Mouse (Mus musculus): ENCODE measurements around the gene Gm38392. TPM values are rescaled to one million over a fixed set of nuclear protein-coding genes. Genes with fewer than 3 reads are reported as not detected.

Gene Gm38392
- polyA plus RNA-seq, 1 experiment from 2014 or later: not detected

GRCm38 (mm10) chr3:88234041-88234440 is 53.0 kb downstream of the Gm38392 start:
- H3K36me3 ChIP-seq (ENCODE audit: inconsistent target): no peaks in the 10 kb centered on the region
- H3K79me2 ChIP-seq (ENCODE audit: inconsistent target): no peaks in the 10 kb centered on the region
- no peak overlapping the region for H3K4me3 ChIP-seq (ENCODE audit: inconsistent target)
- WGBS (ENCODE audit: missing documents): 78% methylated on average over 8 of the region's 8 CpGs
- no peak overlapping the region for H3K27ac ChIP-seq

- no peaks in the 10 kb centered on the region for H3K36me3 ChIP-seq (ENCODE audit: inconsistent target)
- WGBS (ENCODE audit: missing documents): 61% methylated on average over 7 of the region's 7 CpGs
These were observed 54.0 kb downstream of the Gm38392 start for GRCm38 (mm10) chr3:88232851-88233649.

DNA sequence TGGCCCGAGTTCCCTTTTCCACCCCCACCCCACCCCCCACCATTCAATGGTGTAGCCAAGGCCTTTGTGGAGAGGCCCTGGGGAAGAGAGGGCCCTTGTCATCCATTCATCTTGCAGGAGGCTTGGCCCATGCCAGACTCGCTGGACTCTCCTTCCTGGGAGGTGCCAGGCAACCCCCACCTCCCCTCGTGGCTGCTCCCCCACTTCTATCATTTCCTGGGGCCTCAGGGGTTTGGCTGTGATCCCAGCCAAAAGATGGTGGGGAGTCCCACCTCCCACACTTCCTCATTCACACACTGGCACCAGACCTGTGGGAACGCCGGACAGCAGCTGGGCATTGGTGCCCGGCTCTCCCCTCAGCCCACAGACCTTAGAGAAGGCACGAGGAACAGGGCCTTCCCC is 54.7 kb downstream of the Gm38392 start:
- Histone ChIP-seq H3K4me3 (ENCODE audit: inconsistent target) (no peak overlapping the region), H3K27ac (no peak overlapping the region), H3K36me3 (ENCODE audit: inconsistent target) (no peaks in the 10 kb centered on the region), H3K79me2 (ENCODE audit: inconsistent target) (no peaks in the 10 kb centered on the region)
- 7% methylated on average over 7 of the region's 7 CpGs for WGBS (ENCODE audit: missing documents)

More at GRCm38 (mm10) chr3:88232851-88233649, 54.0 kb downstream of the Gm38392 start:
- Histone ChIP-seq H3K79me2 (ENCODE audit: inconsistent target) (no peaks in the 10 kb centered on the region), H3K4me3 (ENCODE audit: inconsistent target) (no peak overlapping the region), H3K27ac (no peak overlapping the region)

DNA sequence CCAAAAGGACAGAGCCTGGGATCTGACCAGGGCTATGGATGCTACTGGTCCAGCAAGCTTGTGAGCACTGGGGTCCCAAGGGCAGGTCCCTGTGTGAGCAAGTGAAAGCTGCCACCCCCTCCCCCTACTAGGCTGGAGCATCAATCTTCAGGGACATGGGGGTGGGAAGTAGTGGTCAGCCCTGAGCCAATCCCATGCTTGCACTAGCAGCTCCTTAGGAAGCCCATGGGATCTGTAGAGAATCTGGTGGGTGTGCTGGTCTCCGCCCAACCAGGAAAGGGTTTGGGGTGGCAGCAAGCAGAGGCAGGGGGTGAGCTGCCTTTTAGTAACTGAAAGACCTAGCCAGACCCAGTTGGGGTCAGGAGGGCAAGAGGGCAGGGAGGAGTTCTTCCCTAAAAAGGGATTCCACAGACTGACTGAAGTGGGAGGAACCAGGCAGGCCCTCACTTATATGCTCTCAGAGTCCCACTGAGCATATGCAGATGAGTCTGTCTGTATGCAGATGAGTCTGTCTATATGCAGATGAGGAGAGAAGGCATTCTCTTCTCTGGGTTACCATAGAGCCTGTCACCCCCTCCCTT is 55.9 kb downstream of the Gm38392 start:
- 85% methylated on average over 1 of the region's 1 CpGs for WGBS (ENCODE audit: missing documents)
- H3K27ac ChIP-seq: no peak overlapping the region
- H3K79me2 ChIP-seq (ENCODE audit: inconsistent target): no peaks in the 10 kb centered on the region
- H3K4me3 ChIP-seq (ENCODE audit: inconsistent target): no peak overlapping the region
- H3K36me3 ChIP-seq (ENCODE audit: inconsistent target): no peaks in the 10 kb centered on the region

DNA sequence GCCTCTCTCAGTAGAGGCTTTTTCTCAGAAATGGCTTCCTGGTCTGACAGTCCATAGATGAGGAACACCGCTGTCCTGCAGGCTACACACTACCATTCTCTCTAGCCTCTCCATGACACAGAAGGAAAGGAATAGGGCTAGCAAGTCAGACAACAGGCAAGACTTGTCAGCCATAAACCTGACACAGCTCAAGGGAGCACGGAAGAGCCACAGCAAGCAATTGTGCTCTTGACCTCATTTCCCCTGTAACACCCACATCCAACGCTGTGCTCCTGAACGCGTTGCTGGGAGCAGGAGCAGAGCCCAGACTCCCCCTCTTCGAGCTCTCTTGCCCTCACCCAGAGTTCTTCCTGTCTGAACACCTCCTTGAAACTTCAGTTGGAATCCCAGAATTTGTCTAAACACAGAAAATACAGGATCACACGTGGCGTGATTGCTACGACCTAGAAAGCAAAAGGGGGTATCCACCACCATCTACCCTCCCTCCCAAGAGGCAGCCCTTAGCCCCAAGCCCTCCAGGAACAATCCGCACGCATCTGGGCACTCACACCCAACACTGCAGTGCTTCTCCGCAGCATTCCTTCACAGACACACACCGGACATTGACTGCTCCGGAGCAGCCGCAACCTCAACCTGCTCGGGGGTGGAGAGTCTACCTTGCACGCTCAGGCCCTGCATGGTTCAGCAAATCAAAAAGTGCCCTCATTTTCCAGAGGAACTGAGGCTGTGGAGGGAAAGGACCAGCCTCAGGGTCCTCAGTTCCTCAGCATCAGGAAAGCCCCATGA is 56.6 kb downstream of the Gm38392 start:
- 40% methylated on average over 17 of the region's 17 CpGs for WGBS (ENCODE audit: missing documents)
- Histone ChIP-seq H3K4me3 (ENCODE audit: inconsistent target) (no peak overlapping the region), H3K79me2 (ENCODE audit: inconsistent target) (no peaks in the 10 kb centered on the region), H3K36me3 (ENCODE audit: inconsistent target) (no peaks in the 10 kb centered on the region), H3K27ac (no peak overlapping the region)

GRCm38 (mm10) chr3:88229526-88229925 is 57.5 kb downstream of the Gm38392 start:
- no peaks in the 10 kb centered on the region for H3K36me3 ChIP-seq (ENCODE audit: inconsistent target)
- no peaks in the 10 kb centered on the region for H3K79me2 ChIP-seq (ENCODE audit: inconsistent target)
- no peak overlapping the region for H3K4me3 ChIP-seq (ENCODE audit: inconsistent target)
- no peak overlapping the region for H3K27ac ChIP-seq
- WGBS (ENCODE audit: missing documents): 82% methylated on average over 6 of the region's 6 CpGs

DNA sequence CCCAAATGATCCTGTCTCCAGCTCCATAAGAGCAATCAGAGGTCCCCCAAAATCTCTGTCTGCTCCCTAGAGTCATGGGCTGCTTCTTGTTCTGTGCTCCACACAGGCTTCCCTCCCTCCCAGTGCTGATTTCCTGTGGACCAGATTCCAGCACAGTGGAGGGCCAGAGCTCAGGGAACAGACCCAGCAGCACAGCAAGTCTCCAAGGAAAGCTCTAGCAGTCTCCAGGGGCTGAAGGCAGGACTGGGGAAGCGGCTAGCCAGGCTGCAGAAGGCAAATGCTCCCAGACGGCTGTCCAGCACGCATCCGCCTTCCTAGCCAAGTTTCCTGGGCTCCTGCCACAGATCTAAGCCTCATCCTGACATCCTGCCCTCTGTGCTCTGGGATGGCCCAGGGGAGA is 58.1 kb downstream of the Gm38392 start:
- Histone ChIP-seq H3K27ac (no peak overlapping the region), H3K79me2 (ENCODE audit: inconsistent target) (no peaks in the 10 kb centered on the region), H3K36me3 (ENCODE audit: inconsistent target) (no peaks in the 10 kb centered on the region), H3K4me3 (ENCODE audit: inconsistent target) (no peak overlapping the region)
- WGBS (ENCODE audit: missing documents): 77% methylated on average over 4 of the region's 4 CpGs

DNA sequence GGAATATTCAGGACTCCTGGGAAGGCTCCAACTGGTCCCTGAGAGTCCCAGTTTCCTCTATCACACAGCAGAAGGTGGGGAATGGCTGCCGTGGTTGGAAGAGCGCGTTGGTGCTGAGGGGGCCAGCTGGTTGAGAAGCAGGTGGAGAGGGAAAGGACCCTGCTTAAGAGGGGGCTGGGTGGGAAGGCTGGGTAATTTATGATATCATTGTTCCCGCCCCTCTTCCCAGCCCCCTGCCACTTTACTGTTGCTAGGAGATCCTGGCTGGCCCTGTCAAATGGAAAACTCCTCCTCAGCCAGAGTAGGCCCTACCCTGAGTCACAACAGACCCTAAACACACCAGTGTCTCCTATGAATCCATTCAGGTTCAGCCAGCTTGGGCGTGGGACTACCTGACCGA is 59.0 kb downstream of the Gm38392 start:
- H3K27ac ChIP-seq: no peak overlapping the region
- no peaks in the 10 kb centered on the region for H3K79me2 ChIP-seq (ENCODE audit: inconsistent target)
- no peaks in the 10 kb centered on the region for H3K36me3 ChIP-seq (ENCODE audit: inconsistent target)
- H3K4me3 ChIP-seq (ENCODE audit: inconsistent target): no peak overlapping the region
- WGBS (ENCODE audit: missing documents): 71% methylated on average over 6 of the region's 6 CpGs

DNA sequence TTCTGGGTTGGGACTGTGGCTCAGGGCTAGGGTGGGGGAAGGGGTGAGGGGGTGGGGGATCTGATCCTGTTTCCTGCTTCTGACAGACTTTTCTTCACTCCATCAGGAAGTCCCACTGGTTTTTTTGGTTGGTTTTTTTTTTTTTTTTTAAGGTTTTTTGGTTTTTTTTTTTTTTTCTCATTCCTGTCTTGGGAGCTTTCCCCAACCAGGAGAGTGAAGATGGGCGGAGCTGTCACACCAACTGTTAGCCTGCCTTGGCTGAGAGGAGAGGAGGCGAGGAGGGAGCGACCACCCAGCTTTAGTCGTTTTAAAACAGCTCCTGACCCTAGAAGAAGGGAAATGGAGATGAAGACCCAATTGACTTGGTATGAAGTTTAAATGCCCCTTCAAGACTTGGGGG is 59.8 kb downstream of the Gm38392 start:
- no peak overlapping the region for H3K4me3 ChIP-seq (ENCODE audit: inconsistent target)
- 43% methylated on average over 3 of the region's 4 CpGs for WGBS (ENCODE audit: missing documents)
- no peaks in the 10 kb centered on the region for H3K36me3 ChIP-seq (ENCODE audit: inconsistent target)
- H3K79me2 ChIP-seq (ENCODE audit: inconsistent target): no peaks in the 10 kb centered on the region
- H3K27ac ChIP-seq: no peak overlapping the region

GRCm38 (mm10) chr3:88226101-88226845 is 60.7 kb downstream of the Gm38392 start:
- 88% methylated on average over 8 of the region's 10 CpGs for WGBS (ENCODE audit: missing documents)
- Histone ChIP-seq H3K4me3 (ENCODE audit: inconsistent target) (no peak overlapping the region), H3K27ac (no peak overlapping the region), H3K79me2 (ENCODE audit: inconsistent target) (no peaks in the 10 kb centered on the region), H3K36me3 (ENCODE audit: inconsistent target) (no peaks in the 10 kb centered on the region)

DNA sequence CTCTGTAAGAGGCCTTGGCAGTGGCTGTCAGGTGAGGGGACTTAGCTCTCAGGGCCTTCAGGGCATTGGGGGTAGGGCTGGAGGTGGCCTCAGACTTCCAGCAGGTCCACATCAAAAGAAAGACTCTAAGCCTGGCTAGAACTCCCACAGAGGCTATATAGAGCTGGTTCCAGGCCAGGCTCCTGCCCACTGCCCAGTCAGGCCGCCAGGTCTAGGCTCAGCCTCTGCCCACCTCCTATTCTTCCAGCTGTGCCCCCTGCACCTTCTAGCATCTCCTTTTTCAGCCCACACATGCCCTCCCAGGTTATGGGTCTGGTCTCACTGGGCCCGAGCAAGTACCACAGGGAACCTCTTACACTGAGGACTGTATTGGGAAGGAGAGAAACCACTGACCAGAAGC is 62.1 kb downstream of the Gm38392 start:
- 91% methylated on average over 2 of the region's 2 CpGs for WGBS (ENCODE audit: missing documents)
- Histone ChIP-seq H3K4me3 (ENCODE audit: inconsistent target) (no peak overlapping the region), H3K79me2 (ENCODE audit: inconsistent target) (no peaks in the 10 kb centered on the region), H3K27ac (no peak overlapping the region), H3K36me3 (ENCODE audit: inconsistent target) (no peaks in the 10 kb centered on the region)

DNA sequence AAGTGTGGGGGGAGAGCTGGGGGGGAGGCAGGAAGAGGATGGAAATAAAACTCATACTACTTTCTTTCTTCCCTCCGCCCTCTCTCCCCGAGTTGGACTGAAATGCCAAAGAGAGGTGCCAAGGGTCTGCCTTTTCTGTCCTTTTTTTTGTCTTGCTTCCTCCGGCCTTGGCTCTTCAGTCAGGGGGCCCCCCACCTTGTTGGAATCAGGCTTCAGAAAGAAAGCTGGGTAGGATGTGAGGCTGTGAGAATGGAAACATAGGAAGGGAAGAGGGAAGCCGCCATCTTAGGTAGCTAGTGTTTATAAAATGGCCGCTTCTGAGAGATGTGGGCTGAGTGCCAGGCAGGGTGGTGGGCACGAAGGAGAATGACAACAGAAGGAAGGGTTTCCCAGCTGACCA is 64.6 kb downstream of the Gm38392 start:
- WGBS (ENCODE audit: missing documents): 85% methylated on average over 6 of the region's 6 CpGs

GRCm38 (mm10) chr3:88221519-88222390 is 65.3 kb downstream of the Gm38392 start:
- Histone ChIP-seq H3K4me3 (ENCODE audit: inconsistent target) (no peak overlapping the region), H3K79me2 (ENCODE audit: inconsistent target) (no peaks in the 10 kb centered on the region), H3K27ac (no peak overlapping the region), H3K36me3 (ENCODE audit: inconsistent target) (no peaks in the 10 kb centered on the region)
- WGBS (ENCODE audit: missing documents): 62% methylated on average over 12 of the region's 12 CpGs

More for the DNA sequence above, 64.6 kb downstream of the Gm38392 start:
- Histone ChIP-seq H3K27ac (no peak overlapping the region), H3K4me3 (ENCODE audit: inconsistent target) (no peak overlapping the region), H3K79me2 (ENCODE audit: inconsistent target) (no peaks in the 10 kb centered on the region), H3K36me3 (ENCODE audit: inconsistent target) (no peaks in the 10 kb centered on the region)

GRCm38 (mm10) chr3:88220842-88221241 is 66.2 kb downstream of the Gm38392 start:
- Histone ChIP-seq H3K4me3 (ENCODE audit: inconsistent target) (no peak overlapping the region), H3K27ac (no peak overlapping the region), H3K79me2 (ENCODE audit: inconsistent target) (no peaks in the 10 kb centered on the region), H3K36me3 (ENCODE audit: inconsistent target) (no peaks in the 10 kb centered on the region)
- 2% methylated on average over 6 of the region's 6 CpGs for WGBS (ENCODE audit: missing documents)

Measured in macrophage (primary cell).